Mouse (Mus musculus) lung, adult 2 months (tissue): ENCODE measurements around the gene Celsr3.
A peak's percentile ranks its signal among the peaks of the same experiment; 100 is the strongest.

Experiments
- CTCF ChIP-seq: fragments of 200-500 bp; IDR thresholded peaks from 2 replicates; pipeline ENCODE4 v1.5.1; 2011; ENCODE audit warnings: mild to moderate bottlenecking, low read length, control low read depth; ENCODE audit not compliant: insufficient read depth
- POLR2A ChIP-seq: fragments of 200-500 bp; IDR thresholded peaks from 2 replicates; pipeline ENCODE4 v1.6.1; 2011; ENCODE audit warnings: low read depth, mild to moderate bottlenecking, control low read depth, low read length, borderline replicate concordance; ENCODE audit errors: extremely low read depth

- peak; percentile 42 for TF ChIP-seq CTCF
- no peak; the same call in 1 of the 2 replicates for TF ChIP-seq POLR2A
Observed at GRCm38 (mm10) chr9:108853635-108854240, 27.6 kb downstream of the Celsr3 start.
